Mouse (Mus musculus) embryonic fibroblast, embryonic 13.5 days (primary cell): ENCODE data around the gene Polr3g.

ENCODE experiments used
- CTCF ChIP-seq: IDR thresholded peaks from 2 replicates; pipeline ENCODE4 v1.5.1; 2011; ENCODE audit warnings: mild to moderate bottlenecking, control low read depth, low read length, moderate library complexity, borderline replicate concordance; ENCODE audit not compliant: insufficient read depth
- POLR2A ChIP-seq: IDR thresholded peaks from 2 replicates; pipeline ENCODE4 v1.6.1; 2011; ENCODE audit warnings: low read depth, mild to moderate bottlenecking, control low read depth, low read length, moderate library complexity

DNA sequence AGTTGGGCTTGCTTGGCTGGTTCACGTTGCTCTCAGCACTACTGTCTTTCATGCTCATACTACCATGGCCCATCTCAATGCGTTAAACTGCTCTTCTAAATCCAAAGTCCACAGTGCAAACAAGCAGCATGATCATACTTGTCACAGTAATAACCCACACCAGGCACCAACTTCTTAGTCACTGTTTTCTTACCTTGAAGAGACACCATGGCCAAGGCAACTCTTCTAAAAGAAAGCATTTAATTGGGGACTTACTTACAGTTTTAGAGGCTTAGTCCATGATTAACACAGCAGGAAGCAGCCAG, 33.2 kb upstream of the Polr3g start:
- no peak for TF ChIP-seq CTCF
- TF ChIP-seq POLR2A = no peak
